Mouse (Mus musculus) cerebellum, postnatal 14 days (tissue): ENCODE results near the gene Atp2c2.

Experiments used
- DNase-seq, 2 experiments: peaks; one replicate each; pipeline ENCODE4 v3.0.0; 2021; ENCODE audit warnings: mixed read lengths in 2 of 2

The Atp2c2 gene

GRCm38 (mm10) chr8:119743291-119744026 lies 43.6 kb downstream of the Atp2c2 start:
- peak; percentile 53 to 78 for DNase-seq

GRCm38 (mm10) chr8:119744604-119745003 lies 44.8 kb downstream of the Atp2c2 start:
- DNase-seq: no peak

DNA sequence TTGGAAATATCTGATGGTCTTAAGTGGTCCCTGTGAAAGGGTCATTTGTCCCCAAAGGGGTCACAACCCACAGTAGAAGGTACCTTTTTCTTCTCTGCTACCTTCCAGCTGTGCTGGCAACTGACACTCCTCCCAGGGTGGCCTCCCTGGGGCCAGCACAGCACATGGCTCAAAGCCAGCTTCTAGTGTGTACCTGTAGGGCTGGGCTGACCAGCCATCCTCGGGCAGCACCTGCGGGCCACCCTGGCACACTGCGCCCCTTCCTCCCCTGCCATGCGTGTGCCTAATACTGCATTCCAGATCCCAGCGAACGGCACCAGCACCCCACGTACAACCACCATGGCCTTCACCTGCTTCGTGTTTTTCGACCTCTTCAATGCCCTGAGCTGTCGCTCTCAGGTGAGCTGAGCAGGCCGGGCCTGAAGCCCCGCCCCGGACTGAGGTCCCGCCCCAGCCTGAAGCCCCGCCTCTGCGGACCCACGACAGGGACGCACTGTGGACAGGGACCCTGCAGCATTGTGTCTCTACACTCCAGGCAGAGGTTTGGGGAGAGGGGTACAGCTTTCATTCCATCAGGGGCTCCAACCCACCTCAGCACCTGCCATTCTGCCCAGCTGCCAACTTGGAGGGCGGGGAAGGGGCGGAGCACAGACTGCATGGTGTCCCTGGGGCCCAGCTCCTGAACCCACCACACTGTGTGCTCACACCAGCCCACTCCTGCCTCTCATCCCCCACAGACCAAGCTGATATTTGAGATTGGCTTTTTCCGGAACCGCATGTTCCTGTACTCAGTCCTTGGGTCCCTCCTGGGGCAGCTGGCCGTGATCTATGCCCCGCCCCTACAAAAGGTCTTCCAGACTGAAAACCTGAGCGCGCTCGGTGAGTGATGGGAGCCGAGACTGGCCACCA lies 55.7 kb downstream of the Atp2c2 start:
- no peak for DNase-seq

GRCm38 (mm10) chr8:119756147-119756461 lies 56.3 kb downstream of the Atp2c2 start:
- no peak for DNase-seq

GRCm38 (mm10) chr8:119756538-119756937 lies 56.7 kb downstream of the Atp2c2 start:
- DNase-seq: no peak

GRCm38 (mm10) chr8:119761692-119762091 lies 61.9 kb downstream of the Atp2c2 start:
- DNase-seq: no peak

DNA sequence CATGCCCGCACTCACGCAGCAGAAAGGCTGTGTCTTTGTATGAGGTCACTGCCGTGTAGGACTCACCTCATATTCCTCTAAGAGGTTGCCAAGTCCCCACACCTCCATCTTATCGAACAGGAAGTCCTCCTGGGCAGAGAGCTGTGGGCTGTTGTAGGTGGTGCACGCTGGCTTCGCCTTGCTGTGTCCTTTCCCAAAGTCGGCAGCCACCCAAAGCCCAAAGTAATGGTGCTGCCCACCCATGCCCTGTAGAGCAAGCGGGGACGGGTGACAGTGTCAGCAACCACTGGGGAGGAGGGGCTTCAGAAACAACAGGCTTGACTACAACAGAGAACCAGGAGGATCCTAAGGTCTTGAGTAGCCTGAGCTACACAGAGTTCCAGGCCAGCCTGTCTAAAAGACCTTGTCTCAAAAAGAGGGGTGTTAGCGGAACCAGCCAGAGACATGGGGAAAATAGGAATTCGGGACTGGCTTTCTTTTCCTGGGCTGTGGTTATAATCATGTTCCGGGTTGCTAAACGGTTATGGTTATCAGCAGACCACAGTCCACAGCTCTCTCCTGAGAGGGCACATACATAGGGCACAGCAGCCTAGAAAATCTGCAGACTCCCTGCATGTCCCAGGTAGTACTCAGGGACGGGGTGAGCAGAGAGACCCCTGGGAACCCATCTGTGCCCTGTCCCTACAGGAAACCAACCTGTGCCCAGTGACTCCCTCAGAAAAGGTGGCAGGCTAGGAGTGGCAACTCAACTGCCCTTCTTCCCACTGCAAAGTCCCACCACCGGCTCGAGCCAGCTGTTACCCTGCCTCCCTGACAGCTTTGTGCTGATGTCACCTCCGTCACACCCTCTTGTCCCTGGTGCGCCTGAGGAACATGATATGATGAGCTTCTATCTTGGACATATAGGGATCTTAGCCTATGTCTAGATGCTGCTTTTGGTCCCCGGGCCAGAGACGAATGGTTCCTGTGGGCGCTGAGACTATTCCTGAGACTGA lies 62.7 kb downstream of the Atp2c2 start:
- no peak for DNase-seq

DNA sequence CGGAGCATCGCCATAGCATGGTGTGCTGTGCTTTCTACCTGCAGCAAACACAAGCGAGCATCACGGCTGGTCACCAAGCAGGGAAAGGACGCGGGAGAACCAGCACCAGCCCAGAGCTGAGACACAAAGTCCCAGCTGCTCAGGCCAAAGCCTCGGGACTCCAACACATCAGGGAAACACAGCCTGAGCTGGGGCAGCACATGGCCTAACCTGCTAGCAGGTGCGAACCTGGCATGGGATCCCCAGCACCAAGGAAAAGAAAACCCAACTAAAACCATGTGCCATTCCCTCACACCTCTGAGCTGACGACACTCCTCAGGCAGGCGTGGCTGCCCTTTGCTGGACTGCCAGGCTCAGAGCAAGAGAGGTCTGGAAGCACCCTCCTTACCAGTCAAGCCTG lies 65.5 kb downstream of the Atp2c2 start:
- DNase-seq: no peak

DNA sequence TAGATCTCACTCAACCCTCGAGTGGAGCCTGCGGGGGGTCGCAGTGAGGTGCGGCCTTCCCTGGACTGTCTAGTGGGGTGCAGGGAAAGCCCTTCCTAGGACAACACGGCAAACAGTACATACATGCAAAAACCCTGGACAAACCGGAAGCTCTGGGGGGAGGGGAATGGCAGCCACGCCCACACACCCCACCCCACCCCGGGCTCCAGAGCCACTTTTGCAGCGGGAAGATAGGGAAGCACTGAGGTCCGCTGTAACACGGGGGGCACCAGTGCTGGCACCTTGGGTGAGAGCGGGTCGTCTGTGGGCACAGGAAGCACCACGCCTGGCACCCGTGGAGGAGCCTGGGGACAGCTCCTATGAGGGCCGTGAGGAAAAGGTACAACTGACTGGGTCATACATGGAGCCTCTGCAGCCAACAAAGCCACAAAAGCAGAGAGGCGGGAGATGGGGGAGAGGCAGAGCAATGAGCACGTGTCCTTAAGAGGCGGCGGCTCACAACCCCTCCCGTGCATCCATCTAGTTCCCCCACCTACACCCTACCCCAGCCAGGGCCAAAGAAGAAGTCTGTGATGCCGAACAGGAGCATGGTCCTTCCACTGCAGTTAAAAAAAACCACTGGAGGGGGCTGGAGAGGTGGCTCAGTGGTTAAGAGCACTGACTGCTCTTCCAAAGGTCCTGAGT lies 66.1 kb downstream of the Atp2c2 start:
- no peak for DNase-seq

DNA sequence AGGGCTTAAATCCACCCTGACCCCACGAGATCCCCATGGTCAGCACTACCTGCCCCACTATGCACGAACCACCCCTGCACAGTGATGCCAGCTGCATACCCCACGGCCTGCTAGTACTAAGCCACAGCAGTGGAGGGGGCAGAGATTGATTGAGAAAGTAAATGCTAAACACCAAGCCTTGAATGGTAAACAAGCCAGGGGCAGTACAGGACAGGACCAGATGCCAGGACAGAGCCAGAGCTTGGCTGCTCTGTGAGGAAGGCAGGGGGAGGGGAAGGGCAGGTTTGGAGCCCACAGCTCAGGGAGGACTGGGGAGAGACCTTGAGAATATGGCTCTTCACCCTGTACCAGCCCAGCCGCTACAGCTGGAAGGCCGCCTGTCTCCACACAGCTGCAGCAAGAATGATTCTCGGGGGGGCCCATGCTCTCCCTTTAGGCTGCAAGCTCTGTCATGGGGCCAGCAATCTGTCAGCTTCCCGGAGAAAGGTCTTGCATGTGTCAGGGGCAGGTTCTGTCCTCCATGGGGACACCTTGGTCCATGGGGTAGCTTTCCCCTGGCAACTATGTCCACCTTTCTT lies 76.9 kb downstream of the Atp2c2 start:
- DNase-seq: no peak

- peak in 1 of 2 experiments; percentile 65 for DNase-seq
Observed at GRCm38 (mm10) chr8:119777765-119778164, 78.0 kb downstream of the Atp2c2 start.

- DNase-seq: peak; percentile 99 to 100
Observed at GRCm38 (mm10) chr8:119778263-119778662, 78.5 kb downstream of the Atp2c2 start, which contains the start of gene Tldc1. Tldc1 (minus strand) TSS chr8:119778416.

DNA sequence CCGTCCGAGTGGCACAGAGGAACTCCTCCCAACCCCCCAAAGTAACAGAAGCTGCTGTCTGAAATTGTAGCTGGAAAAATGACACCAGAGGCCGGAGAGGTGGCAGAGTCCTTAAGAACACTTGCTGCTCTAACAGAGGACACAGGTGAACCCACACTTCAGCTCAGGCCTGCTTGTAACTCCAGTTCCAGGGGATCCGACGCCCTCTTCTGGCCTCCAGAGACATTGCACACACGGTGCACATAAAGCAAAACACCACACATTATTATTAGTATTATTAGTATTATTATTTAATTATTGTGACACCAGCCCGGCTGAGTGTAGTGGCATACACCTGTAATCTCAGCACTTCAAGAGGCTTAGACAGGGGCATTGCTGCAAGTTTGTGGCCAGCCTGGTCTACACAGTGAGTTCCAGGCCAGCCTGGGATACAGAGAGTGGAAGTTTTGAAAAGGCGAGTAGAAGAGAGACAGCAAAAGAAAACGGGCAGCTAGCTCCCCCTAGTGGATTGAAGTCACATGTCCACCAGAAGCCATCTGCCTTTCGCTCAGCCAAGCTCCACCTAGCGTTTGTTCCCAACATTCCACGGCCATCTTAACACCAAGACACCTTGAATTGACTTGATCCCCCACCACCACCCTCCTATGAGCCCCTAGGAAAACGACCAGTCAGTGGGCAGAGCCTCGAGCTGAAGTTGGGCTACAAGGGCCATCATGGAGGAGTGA lies 79.4 kb downstream of the Atp2c2 start:
- DNase-seq: peak; percentile 91 to 92

DNA sequence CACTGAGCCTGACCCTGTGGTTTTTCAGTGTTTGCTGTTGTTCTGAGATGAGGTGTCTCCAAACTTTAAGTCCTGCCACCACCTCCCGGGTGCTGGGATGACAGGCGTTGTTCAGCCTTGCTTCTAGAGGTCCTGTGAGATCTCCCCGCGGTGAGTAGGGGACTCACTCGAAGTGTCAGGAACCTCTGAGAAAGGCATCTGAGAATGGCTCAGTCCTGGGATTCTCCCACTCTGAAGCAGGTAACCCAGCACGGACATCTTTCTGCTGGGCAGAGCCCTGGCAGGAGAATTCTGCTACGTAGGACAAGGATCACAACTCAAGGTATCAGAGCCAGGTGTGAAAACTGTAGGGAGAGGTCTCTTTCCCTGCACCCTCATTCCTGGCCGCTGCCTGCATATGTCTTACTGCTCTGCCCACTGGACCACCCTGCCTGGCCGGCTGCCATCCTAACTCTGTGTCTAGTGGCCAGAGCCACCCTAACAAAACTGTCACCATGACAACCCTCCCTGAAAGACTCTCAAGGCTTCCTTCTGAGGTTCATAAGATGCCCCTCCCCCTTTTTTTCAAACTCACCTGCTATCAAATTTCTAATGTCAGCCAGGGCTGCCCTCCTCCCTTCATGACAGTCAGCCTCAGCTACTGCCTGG lies 80.7 kb downstream of the Atp2c2 start:
- no peak for DNase-seq

DNA sequence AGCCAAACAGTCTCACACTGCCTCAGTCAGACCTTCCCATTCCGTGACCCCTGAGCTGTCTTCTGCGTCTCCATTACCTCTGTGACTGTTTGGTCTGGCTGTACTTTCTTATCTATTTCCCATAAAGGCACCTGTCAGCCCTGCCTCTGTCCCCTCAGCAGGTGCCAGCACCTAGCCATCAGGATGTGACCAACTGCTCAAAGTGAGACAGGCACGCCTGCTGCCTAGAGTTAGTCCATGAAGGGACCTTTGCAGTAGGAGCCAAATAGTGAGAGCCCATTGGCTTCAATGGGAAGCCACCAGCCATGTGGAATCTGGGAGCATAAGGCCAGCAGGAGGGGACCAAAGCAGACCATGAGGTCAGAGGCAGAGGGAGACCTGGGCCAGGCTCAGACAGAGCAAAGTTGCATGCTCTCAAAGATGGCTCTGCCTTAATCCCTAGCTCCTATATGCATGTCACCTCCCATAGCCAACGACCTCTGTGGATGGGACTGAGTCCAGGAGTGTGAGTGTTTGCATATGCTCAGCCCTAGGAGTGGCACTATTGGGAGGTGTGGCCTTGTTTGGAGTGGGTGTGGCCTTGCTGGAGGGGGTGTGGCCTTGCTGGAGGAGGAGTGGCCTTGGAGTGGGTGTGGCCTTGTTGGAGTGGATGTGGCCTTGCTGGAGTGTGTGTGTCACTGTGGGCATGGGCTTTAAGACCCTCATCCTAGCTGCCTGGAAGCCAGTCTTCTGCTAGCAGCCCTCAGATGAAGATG lies 81.5 kb downstream of the Atp2c2 start:
- no peak for DNase-seq

DNA sequence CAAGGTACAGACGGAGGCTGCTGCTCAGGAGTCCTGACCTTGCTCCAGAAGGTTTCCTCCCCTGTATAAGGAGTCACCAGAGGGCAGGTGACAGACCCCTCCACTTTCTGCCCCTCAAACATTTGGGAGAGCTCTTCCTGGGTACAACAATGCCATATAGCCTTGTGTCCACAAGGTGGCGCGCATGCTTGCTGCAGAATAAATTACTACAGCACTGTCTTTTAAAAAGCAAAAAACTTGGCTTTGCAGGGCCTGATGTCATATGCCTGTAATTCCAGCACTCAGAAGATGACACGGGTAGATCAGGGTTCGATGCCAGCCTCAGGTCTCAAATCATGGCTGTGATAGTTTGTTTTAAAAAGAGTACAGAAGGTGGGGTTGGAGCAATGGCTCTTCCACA lies 82.9 kb downstream of the Atp2c2 start:
- peak; percentile 87 to 91 for DNase-seq

GRCm38 (mm10) chr8:119783579-119783978 lies 83.8 kb downstream of the Atp2c2 start:
- DNase-seq: no peak

GRCm38 (mm10) chr8:119784141-119784574 lies 84.3 kb downstream of the Atp2c2 start:
- no peak for DNase-seq

- DNase-seq: no peak
Observed at GRCm38 (mm10) chr8:119784676-119785075, 84.9 kb downstream of the Atp2c2 start.
